Mouse (Mus musculus): ENCODE measurements around the gene Smg7.

Gene Smg7

DNA sequence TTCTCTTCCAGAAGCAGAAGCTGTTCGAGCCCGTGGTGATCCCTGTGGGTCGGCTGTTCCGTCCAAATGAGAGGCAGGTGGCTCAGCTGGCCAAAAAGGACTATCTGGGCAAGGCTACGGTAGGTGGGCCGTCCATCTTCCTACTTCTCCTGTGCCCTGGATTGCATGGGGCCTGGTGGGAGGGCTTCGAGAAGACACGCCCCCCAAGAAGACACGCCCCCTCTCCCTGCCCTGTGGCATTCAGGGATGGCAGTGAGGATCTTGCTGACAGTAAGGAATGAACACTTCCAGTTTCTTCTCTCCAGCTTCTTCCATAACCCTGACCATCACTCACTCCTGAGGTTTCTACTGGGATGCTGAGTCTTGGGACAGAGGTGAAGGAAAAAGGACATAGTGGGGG is 78.2 kb downstream of the Smg7 start:
- ChIA-PET POLR2A (interaction anchor here in 3 of 4 experiments (0.5 to 3.5 kb wide), 9 partner anchors 8 to 1065 kb away, joined by 3 to 14 read pairs (median 4); no protein-coding TSS in a partner anchor), CTCF (no interaction called here)

GRCm38 (mm10) chr1:152821746-152822145 is 80.7 kb downstream of the Smg7 start:
- ChIA-PET CTCF (no interaction called here), POLR2A (interaction anchor here in 1 of 4 experiments (1.5 kb wide), 1 partner anchor 10 kb away, joined by 7 read pairs; no protein-coding TSS in a partner anchor)

DNA sequence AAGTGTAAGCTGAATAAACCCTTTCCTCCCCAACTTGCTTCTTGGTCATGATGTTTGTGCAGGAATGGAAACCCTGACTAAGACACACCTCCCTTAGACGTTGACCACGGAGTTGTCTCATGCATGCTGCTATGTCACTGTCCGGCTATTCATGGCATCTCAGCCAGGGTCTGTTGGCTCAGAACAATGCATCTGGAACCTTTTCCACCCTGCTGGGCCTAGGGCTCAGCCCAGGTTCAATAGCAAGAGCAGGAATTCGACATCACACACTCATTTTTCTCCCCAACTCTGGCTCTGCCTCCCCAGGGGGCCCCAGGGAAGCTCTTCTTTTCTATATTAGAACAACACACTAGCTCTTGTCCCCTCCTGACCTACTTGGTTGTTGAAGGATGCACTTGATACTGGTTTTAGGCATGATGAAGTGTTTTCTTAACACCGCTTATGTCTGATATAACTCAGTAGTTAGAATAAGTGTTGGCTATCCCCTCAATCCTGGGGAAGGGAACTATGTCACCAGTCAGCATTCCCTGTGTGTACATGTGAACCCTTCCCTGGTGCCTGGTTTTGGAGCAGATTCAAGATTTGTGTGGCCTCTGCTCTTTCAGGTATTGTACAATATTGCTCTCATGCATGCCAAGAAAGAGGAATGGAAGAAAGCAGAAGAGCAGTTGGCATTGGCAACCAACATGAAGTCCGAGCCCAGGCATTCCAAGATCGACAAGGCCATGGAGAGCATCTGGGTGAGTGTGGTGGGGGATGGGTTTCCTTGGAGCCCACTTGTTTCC is 81.3 kb downstream of the Smg7 start:
- CTCF ChIA-PET, result no interaction called here

GRCm38 (mm10) chr1:152819558-152819957 is 82.9 kb downstream of the Smg7 start:
- POLR2A ChIA-PET, result interaction anchor here in 1 of 4 experiments (1.0 to 1.4 kb wide), 4 partner anchors 10 to 25 kb away, joined by 3 to 6 read pairs (median 3); no protein-coding TSS in a partner anchor
- CTCF ChIA-PET, result no interaction called here

More for the DNA sequence above, 81.3 kb downstream of the Smg7 start:
- POLR2A ChIA-PET, result no interaction called here

DNA sequence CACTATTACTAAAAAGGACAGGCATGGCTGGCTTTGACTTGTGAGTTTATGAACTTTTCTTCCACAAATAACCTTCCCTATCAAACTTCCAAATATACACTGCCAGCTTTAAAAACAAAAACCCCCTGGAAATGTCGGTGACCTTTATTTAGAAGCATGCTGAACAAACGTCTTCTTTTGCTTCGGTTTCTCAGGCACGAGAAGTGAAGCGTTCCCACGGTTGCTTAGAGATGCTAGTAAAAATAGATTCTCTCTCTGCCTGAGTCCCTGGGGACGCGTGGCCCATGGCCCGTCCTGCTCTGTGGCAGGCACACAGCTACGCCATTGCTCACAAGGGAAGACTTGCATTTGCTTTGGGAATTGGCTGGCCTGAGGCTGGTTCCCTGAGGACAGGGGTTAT is 84.7 kb downstream of the Smg7 start:
- ChIA-PET CTCF (interaction anchor here in 2 of 4 experiments (0.7 to 2.1 kb wide), 3 partner anchors 28 to 51 kb away, joined by 3 to 7 read pairs (median 4); no protein-coding TSS in a partner anchor), POLR2A (interaction anchor here (0.5 to 5.0 kb wide), 23 partner anchors 9 to 768 kb away, joined by 3 to 42 read pairs (median 4); partner anchors contain the start of gene Ncf2 (in 1 of the 4))

DNA sequence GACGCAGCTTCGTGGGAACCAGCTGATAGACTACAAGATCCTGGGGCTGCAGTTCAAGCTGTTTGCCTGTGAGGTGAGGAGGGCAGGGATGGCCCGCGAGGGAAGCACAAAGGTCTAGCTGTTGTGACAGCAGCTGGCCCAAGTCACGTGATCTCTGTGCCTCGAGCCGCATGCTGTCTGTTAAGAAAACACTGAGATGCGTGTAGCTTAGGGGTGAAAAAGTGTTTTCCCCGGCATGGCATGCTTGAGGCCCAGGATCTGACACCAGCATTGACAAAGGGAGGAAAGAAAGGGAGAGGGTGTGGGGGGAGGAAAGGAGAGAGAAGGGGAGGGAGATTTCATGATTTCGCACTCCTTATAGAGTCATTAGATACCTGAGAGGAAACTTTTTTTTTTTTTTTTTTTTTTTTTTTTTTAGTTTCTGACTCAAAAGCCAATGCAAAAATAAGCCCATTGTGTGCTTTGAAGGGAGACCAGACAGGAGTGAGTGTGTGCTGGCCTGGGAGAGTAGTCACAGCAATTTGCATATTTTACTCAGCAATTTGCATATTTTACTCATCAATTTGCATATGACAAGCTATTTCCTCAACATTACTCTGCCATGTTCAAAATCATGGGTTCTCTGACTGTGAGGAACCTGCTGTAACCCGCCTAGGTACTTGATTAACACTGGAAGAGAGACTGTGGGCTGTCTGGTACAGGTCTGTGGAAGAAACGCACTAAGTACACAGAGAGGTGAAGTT is 85.2 kb downstream of the Smg7 start:
- CTCF ChIA-PET, result interaction anchor here (0.5 to 2.9 kb wide), 8 partner anchors 17 to 67 kb away, joined by 3 to 28 read pairs (median 4); partner anchors contain the start of gene Ncf2 (in 1 of the 4)

DNA sequence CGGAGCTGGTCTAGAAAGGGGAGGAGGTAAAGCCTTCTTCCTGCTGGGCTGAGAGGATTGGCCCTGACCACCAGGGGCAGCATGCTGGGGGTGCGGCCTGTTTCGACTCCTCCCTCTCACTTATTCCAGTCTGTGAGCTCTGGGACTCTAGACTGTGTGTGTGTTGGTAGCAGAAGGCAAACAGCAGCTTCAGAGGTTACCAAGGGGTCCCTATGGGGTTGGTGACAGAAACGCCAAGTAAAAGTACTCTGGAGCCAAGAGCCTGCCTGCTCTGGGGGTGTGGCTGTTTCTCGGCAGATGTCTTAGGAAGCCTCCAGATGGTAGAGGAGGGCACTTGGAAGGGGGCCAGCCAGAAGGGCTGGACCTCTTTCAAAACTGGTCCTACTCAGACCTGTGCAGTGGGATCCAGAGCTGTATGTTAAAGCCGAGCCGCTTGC is 87.2 kb downstream of the Smg7 start:
- POLR2A ChIA-PET, result interaction anchor here (0.6 to 5.0 kb wide), 54 partner anchors 8 to 1752 kb away, joined by 3 to 42 read pairs (median 4); partner anchors contain the start of genes Ncf2 (in 2 of the 4) and Shcbp1l (in 1 of the 4)
- CTCF ChIA-PET, result interaction anchor here (0.5 to 2.9 kb wide), 17 partner anchors 14 to 444 kb away, joined by 3 to 28 read pairs (median 4); partner anchors contain the start of gene Ncf2 (in 1 of the 4)

More for the DNA sequence above, 85.2 kb downstream of the Smg7 start:
- POLR2A ChIA-PET, result interaction anchor here (0.5 to 5.0 kb wide), 39 partner anchors 8 to 768 kb away, joined by 3 to 42 read pairs (median 4); partner anchors contain the start of gene Ncf2 (in 1 of the 4)

DNA sequence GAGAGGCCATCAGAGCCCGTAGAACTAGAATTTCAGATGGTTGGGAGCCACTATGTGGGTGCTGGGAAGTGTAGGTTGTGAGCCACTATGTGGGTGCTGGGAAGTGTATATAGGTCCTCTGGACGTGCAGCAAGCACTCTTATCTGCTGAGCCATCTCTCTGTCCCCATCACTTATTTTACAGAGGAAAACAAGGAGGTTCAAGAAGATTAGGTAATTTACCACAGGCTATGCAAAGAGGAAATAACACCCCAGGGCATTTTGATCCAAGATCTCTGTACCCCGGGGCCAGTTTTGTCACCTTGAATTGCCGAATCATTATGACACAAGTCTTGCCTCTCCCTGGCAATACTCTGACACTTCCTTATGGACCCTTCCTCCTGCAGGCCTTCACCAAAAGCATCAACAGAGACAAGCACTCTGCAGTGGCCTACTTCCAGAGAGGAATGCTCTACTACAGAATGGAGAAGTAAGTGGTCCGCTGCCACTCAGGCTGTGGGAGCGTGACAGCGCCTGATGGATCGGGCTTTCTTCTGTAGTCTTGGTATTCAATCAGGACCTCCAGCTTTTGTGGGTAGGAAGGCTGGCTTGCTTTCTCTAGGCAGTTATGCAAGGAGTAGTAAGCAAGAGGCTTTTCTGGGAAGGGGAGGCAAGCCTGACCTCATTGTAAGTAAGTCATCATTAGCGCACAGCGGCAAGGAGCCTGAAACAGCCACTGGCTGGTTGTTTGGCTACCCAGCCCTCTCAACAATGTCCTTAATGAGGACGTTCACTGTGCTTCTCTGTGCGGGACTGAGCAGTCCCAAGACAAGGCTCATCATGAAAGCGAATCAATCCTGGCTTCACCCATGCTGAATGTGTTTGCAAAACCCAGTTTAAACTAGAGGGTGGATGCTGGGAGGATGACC is 91.7 kb downstream of the Smg7 start:
- ChIA-PET CTCF (no interaction called here), POLR2A (interaction anchor here in 1 of 4 experiments (1.2 kb wide), 1 partner anchor 14 kb away, joined by 5 read pairs; no protein-coding TSS in a partner anchor)

DNA sequence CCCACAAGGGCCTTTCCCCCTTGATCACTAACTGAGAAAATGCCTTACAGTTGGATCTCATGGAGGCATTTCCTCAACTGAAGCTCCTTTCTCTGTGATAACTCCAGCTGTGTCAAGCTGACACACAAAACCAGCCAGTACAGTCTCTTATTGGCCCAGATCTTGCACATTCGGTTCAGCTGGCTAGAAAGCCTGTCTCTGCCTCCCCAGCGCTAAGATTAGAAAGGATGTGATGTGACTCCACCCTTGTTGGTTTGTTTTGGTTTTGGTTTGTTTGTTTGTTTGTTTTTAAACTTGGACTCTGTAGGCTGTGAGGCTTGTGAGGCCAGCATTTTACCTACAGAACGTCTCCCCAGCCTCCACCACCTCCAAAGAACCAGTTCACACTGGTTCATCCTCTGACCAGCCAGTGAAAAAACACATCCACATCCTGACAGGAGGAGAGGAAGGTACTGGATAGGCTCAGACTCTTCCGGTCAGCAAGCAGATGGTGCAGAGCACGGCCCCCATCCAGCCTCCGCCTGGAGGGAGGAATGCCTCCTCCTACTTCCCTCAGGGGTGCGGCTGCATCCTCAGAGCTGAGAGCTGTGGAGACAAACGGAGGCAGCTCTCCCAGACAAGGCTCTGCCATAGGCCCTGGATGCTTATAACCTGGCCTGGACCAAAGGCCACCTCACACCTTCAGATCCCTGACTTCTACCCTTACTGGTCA is 92.7 kb downstream of the Smg7 start:
- ChIA-PET POLR2A (interaction anchor here in 2 of 4 experiments (1.0 to 1.4 kb wide), 3 partner anchors 8 to 13 kb away, joined by 3 to 5 read pairs (median 4); no protein-coding TSS in a partner anchor), CTCF (no interaction called here)

DNA sequence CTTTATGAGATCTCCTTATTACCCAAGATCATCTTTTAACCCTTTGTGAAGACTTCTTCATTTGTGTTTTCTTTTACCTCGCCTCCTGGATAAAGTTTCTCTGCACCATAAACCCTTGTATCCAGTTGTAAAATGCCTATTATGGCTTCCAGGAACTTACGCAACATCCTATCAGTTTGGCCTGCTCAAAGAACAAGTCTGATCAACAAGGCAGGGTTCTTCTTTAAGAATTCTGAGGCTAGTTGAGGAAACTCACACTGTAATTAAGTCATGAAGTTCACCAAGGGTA is 94.1 kb downstream of the Smg7 start:
- ChIA-PET CTCF (no interaction called here), POLR2A (interaction anchor here in 3 of 4 experiments (1.3 to 1.9 kb wide), 3 partner anchors 15 to 17 kb away, joined by 4 to 6 read pairs (median 6); no protein-coding TSS in a partner anchor)

DNA sequence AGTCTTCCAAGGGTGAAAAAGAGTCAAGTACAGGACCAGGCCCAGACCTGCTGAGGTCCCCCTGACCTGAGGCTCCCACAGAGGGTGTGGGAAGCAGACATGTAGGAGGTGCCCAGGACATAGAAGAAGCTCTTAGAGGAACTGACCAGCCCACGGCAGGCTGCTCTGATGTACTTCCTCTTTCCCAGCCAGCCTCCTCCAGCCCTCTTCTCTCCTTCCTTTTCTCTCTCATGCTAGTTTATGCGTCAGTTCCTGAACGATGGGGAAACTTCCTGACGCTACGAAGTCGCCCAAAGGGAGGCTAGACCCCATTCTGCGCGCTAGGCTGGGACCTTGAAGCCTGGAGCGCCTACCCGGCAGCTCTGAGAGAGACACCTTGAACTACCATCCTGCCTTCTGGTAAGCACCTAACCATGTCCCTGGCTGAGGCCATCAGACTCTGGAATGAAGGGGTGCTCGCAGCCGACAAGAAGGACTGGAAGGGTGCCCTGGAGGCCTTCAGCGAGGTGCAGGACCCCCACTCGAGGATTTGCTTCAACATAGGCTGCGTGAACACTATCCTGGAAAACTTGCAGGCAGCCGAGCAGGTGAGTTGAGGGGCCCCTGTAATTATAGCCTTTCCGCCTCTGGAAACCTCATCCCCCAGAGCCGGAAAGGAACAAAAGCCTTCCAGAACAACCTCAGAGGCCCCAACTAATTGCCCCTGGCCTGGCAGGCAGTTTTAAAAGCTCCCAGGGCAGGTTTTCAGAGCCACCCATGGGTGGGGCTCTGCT is 94.6 kb downstream of the Smg7 start:
- CTCF ChIA-PET, result interaction anchor here in 1 of 4 experiments (0.5 kb wide), 1 partner anchor 301 kb away, joined by 3 read pairs; no protein-coding TSS in a partner anchor
- POLR2A ChIA-PET, result interaction anchor here in 3 of 4 experiments (0.6 to 1.9 kb wide), 7 partner anchors 8 to 25 kb away, joined by 3 to 8 read pairs (median 4); no protein-coding TSS in a partner anchor

- POLR2A ChIA-PET, result interaction anchor here in 3 of 4 experiments (0.6 to 4.2 kb wide), 7 partner anchors 9 to 129 kb away, joined by 3 to 14 read pairs (median 4); no protein-coding TSS in a partner anchor
- CTCF ChIA-PET, result interaction anchor here in 1 of 4 experiments (0.7 to 0.8 kb wide), 2 partner anchors 15 to 91 kb away, joined by 3 to 4 read pairs; no protein-coding TSS in a partner anchor
Measured at GRCm38 (mm10) chr1:152804907-152805306, 97.5 kb downstream of the Smg7 start.

- ChIA-PET POLR2A (interaction anchor here in 2 of 4 experiments (0.6 to 3.0 kb wide), 8 partner anchors 10 to 618 kb away, joined by 3 to 10 read pairs (median 4); no protein-coding TSS in a partner anchor), CTCF (interaction anchor here in 3 of 4 experiments (0.6 to 3.4 kb wide), 4 partner anchors 10 to 15 kb away, joined by 5 to 20 read pairs (median 11); no protein-coding TSS in a partner anchor)
Measured at GRCm38 (mm10) chr1:152800633-152801176, 101.7 kb downstream of the Smg7 start.

DNA sequence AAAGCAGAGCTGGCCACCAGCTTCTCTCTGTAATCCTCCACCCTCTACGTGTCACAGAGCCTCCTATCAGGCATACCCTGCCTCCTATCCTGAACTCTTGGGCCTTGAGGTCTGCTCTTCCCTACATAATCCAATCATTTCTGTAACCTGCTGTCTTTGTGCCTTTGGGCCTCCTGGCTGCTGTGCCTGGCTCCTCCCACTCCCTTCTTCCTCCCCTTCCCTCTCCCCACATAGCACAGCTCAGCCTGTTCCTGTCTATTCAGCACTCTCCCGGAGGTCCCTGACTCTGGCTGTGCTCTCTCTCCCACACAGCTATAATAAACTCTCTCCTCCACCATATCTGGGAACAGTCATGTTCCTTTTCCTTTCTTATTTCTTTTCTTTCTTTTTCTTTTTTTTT is 102.5 kb downstream of the Smg7 start, which contains the start of gene Ncf2:
TSS of gene Ncf2 (plus strand) at position 298 of the 400 bp plus-strand sequence.
- ChIA-PET CTCF (interaction anchor here (0.5 to 3.4 kb wide), 9 partner anchors 9 to 302 kb away, joined by 3 to 20 read pairs (median 5); no protein-coding TSS in a partner anchor), POLR2A (interaction anchor here in 3 of 4 experiments (0.6 to 3.0 kb wide), 13 partner anchors 9 to 470 kb away, joined by 3 to 10 read pairs (median 4); no protein-coding TSS in a partner anchor)

GRCm38 (mm10) chr1:152798125-152798524 is 104.3 kb downstream of the Smg7 start:
- CTCF ChIA-PET, result no interaction called here
- POLR2A ChIA-PET, result no interaction called here

Data from embryonic stem cell, embryonic (primary cell).